Mouse (Mus musculus): ENCODE measurements at regions not wholly inside any gene's neighbourhood (a gene's known extent, or its start where the extent isn't known, plus 50 kb on each side); places are given as distances from the start of the nearest gene placed in this dataset.

GRCm38 (mm10) chr4:125316876-125317275 is 173.6 kb upstream of the Grik3 start:
- H3K4me2 ChIP-seq (ENCODE audit: low read depth, low read length) = no peak overlapping the region
- H3K27ac ChIP-seq (ENCODE audit: low read length) = no peak overlapping the region
- WGBS = 57% methylated on average over 3 of the region's 3 CpGs
- H3K9ac ChIP-seq (ENCODE audit: low read length) = no peak overlapping the region
- ATAC-seq (replicated peaks; ENCODE audit: extremely low read depth, insufficient read depth, low FRiP score) = no peak
- no peaks in the 10 kb centered on the region for H3K36me3 ChIP-seq (ENCODE audit: control insufficient read depth, insufficient read depth)
- no peaks in the 10 kb centered on the region for H3K4me1 ChIP-seq (ENCODE audit: control insufficient read depth, insufficient read depth, low read length)
- H3K27me3 ChIP-seq (ENCODE audit: control insufficient read depth, insufficient read depth, low read length) = peaks cover 11% of the 10 kb centered on the region; the same call in 1 of the 2 replicates
- H3K4me3 ChIP-seq (ENCODE audit: low read length) = no peak overlapping the region
- H3K9me3 ChIP-seq (replicated peaks; ENCODE audit: control insufficient read depth, low read length) = no peaks in the 10 kb centered on the region

GRCm38 (mm10) chr4:125315818-125316217 is 174.7 kb upstream of the Grik3 start:
- Histone ChIP-seq H3K4me3 (ENCODE audit: low read length) (no peak overlapping the region), H3K4me2 (ENCODE audit: low read depth, low read length) (no peak overlapping the region), H3K9ac (ENCODE audit: low read length) (no peak overlapping the region), H3K27ac (ENCODE audit: low read length) (no peak overlapping the region), H3K9me3 (replicated peaks; ENCODE audit: control insufficient read depth, low read length) (no peaks in the 10 kb centered on the region), H3K36me3 (ENCODE audit: control insufficient read depth, insufficient read depth) (no peaks in the 10 kb centered on the region), H3K27me3 (ENCODE audit: control insufficient read depth, insufficient read depth, low read length) (peaks cover 11% of the 10 kb centered on the region; the same call in 1 of the 2 replicates), H3K4me1 (ENCODE audit: control insufficient read depth, insufficient read depth, low read length) (no peaks in the 10 kb centered on the region)
- ATAC-seq (replicated peaks; ENCODE audit: extremely low read depth, insufficient read depth, low FRiP score) = no peak
- 13% methylated on average over 6 of the region's 6 CpGs for WGBS

GRCm38 (mm10) chr4:125313892-125314291 is 176.6 kb upstream of the Grik3 start:
- Histone ChIP-seq H3K36me3 (ENCODE audit: control insufficient read depth, insufficient read depth) (no peaks in the 10 kb centered on the region), H3K9me3 (replicated peaks; ENCODE audit: control insufficient read depth, low read length) (no peaks in the 10 kb centered on the region), H3K4me3 (ENCODE audit: low read length) (no peak overlapping the region), H3K27ac (ENCODE audit: low read length) (no peak overlapping the region), H3K4me2 (ENCODE audit: low read depth, low read length) (no peak overlapping the region), H3K27me3 (ENCODE audit: control insufficient read depth, insufficient read depth, low read length) (peaks cover 11% of the 10 kb centered on the region; the same call in 1 of the 2 replicates), H3K9ac (ENCODE audit: low read length) (no peak overlapping the region), H3K4me1 (ENCODE audit: control insufficient read depth, insufficient read depth, low read length) (no peaks in the 10 kb centered on the region)
- 74% methylated on average over 3 of the region's 3 CpGs for WGBS
- ATAC-seq (replicated peaks; ENCODE audit: extremely low read depth, insufficient read depth, low FRiP score) = no peak

- no peak overlapping the region for H3K27ac ChIP-seq (ENCODE audit: low read length)
- H3K4me2 ChIP-seq (ENCODE audit: low read depth, low read length) = no peak overlapping the region
- H3K4me1 ChIP-seq (ENCODE audit: control insufficient read depth, insufficient read depth, low read length) = no peaks in the 10 kb centered on the region
- ATAC-seq (replicated peaks; ENCODE audit: extremely low read depth, insufficient read depth, low FRiP score) = no peak
- peaks cover 9% of the 10 kb centered on the region; the same call in 1 of the 2 replicates for H3K27me3 ChIP-seq (ENCODE audit: control insufficient read depth, insufficient read depth, low read length)
- no peaks in the 10 kb centered on the region for H3K9me3 ChIP-seq (replicated peaks; ENCODE audit: control insufficient read depth, low read length)
- H3K36me3 ChIP-seq (ENCODE audit: control insufficient read depth, insufficient read depth) = no peaks in the 10 kb centered on the region
- WGBS = 7% methylated on average over 11 of the region's 11 CpGs
- no peak overlapping the region for H3K4me3 ChIP-seq (ENCODE audit: low read length)
- no peak overlapping the region for H3K9ac ChIP-seq (ENCODE audit: low read length)
Measured at GRCm38 (mm10) chr4:125313252-125313651, 177.2 kb upstream of the Grik3 start.

GRCm38 (mm10) chr4:125308171-125308570 is 180.5 kb upstream of the Zc3h12a start:
- H3K4me1 ChIP-seq (ENCODE audit: control insufficient read depth, insufficient read depth, low read length) = no peaks in the 10 kb centered on the region
- no peak overlapping the region for H3K4me2 ChIP-seq (ENCODE audit: low read depth, low read length)
- no peak overlapping the region for H3K4me3 ChIP-seq (ENCODE audit: low read length)
- no peaks in the 10 kb centered on the region for H3K9me3 ChIP-seq (replicated peaks; ENCODE audit: control insufficient read depth, low read length)
- 0 out of 2 replicates have a peak, but pooled peaks cover 5% of the 10 kb centered on the region for H3K27me3 ChIP-seq (ENCODE audit: control insufficient read depth, insufficient read depth, low read length)
- no peak overlapping the region for H3K27ac ChIP-seq (ENCODE audit: low read length)
- 42% methylated on average over 8 of the region's 8 CpGs for WGBS
- ATAC-seq (replicated peaks; ENCODE audit: extremely low read depth, insufficient read depth, low FRiP score) = no peak
- H3K36me3 ChIP-seq (ENCODE audit: control insufficient read depth, insufficient read depth) = no peaks in the 10 kb centered on the region
- H3K9ac ChIP-seq (ENCODE audit: low read length) = no peak overlapping the region

- H3K4me1 ChIP-seq (ENCODE audit: control insufficient read depth, insufficient read depth, low read length) = no peaks in the 10 kb centered on the region
- no peak overlapping the region for H3K4me2 ChIP-seq (ENCODE audit: low read depth, low read length)
- H3K36me3 ChIP-seq (ENCODE audit: control insufficient read depth, insufficient read depth) = no peaks in the 10 kb centered on the region
- H3K9me3 ChIP-seq (replicated peaks; ENCODE audit: control insufficient read depth, low read length) = no peaks in the 10 kb centered on the region
- 74% methylated on average over 6 of the region's 6 CpGs for WGBS
- H3K4me3 ChIP-seq (ENCODE audit: low read length) = no peak overlapping the region
- no peak overlapping the region for H3K9ac ChIP-seq (ENCODE audit: low read length)
- 0 out of 2 replicates have a peak, but pooled peaks cover 3% of the 10 kb centered on the region for H3K27me3 ChIP-seq (ENCODE audit: control insufficient read depth, insufficient read depth, low read length)
- no peak for ATAC-seq (replicated peaks; ENCODE audit: extremely low read depth, insufficient read depth, low FRiP score)
- no peak overlapping the region for H3K27ac ChIP-seq (ENCODE audit: low read length)
Measured at GRCm38 (mm10) chr4:125305766-125306165, 178.1 kb upstream of the Zc3h12a start.

GRCm38 (mm10) chr4:125302660-125303059 is 175.0 kb upstream of the Zc3h12a start:
- Histone ChIP-seq H3K9me3 (replicated peaks; ENCODE audit: control insufficient read depth, low read length) (no peaks in the 10 kb centered on the region), H3K9ac (ENCODE audit: low read length) (no peak overlapping the region), H3K4me3 (ENCODE audit: low read length) (no peak overlapping the region), H3K4me1 (ENCODE audit: control insufficient read depth, insufficient read depth, low read length) (no peaks in the 10 kb centered on the region), H3K27ac (ENCODE audit: low read length) (no peak overlapping the region), H3K4me2 (ENCODE audit: low read depth, low read length) (no peak overlapping the region), H3K27me3 (ENCODE audit: control insufficient read depth, insufficient read depth, low read length) (no peaks in the 10 kb centered on the region), H3K36me3 (ENCODE audit: control insufficient read depth, insufficient read depth) (no peaks in the 10 kb centered on the region)
- ATAC-seq (replicated peaks; ENCODE audit: extremely low read depth, insufficient read depth, low FRiP score) = no peak
- 55% methylated on average over 7 of the region's 7 CpGs for WGBS

GRCm38 (mm10) chr4:125300503-125301457 is 173.1 kb upstream of the Zc3h12a start:
- Histone ChIP-seq H3K4me3 (ENCODE audit: low read length) (no peak overlapping the region), H3K36me3 (ENCODE audit: control insufficient read depth, insufficient read depth) (no peaks in the 10 kb centered on the region), H3K9me3 (replicated peaks; ENCODE audit: control insufficient read depth, low read length) (no peaks in the 10 kb centered on the region), H3K4me2 (ENCODE audit: low read depth, low read length) (no peak overlapping the region), H3K27ac (ENCODE audit: low read length) (no peak overlapping the region), H3K27me3 (ENCODE audit: control insufficient read depth, insufficient read depth, low read length) (no peaks in the 10 kb centered on the region), H3K4me1 (ENCODE audit: control insufficient read depth, insufficient read depth, low read length) (no peaks in the 10 kb centered on the region), H3K9ac (ENCODE audit: low read length) (no peak overlapping the region)
- no peak; the same call in 1 of the 2 replicates for ATAC-seq (replicated peaks; ENCODE audit: extremely low read depth, insufficient read depth, low FRiP score)
- WGBS = 23% methylated on average over 33 of the region's 33 CpGs

GRCm38 (mm10) chr4:125290761-125291160 is 163.1 kb upstream of the Zc3h12a start:
- Histone ChIP-seq H3K9ac (ENCODE audit: low read length) (no peak overlapping the region), H3K4me3 (ENCODE audit: low read length) (no peak overlapping the region), H3K27ac (ENCODE audit: low read length) (no peak overlapping the region), H3K27me3 (ENCODE audit: control insufficient read depth, insufficient read depth, low read length) (no peaks in the 10 kb centered on the region), H3K9me3 (replicated peaks; ENCODE audit: control insufficient read depth, low read length) (no peaks in the 10 kb centered on the region), H3K36me3 (ENCODE audit: control insufficient read depth, insufficient read depth) (no peaks in the 10 kb centered on the region), H3K4me1 (ENCODE audit: control insufficient read depth, insufficient read depth, low read length) (no peaks in the 10 kb centered on the region), H3K4me2 (ENCODE audit: low read depth, low read length) (no peak overlapping the region)
- 72% methylated on average over 6 of the region's 6 CpGs for WGBS
- ATAC-seq (replicated peaks; ENCODE audit: extremely low read depth, insufficient read depth, low FRiP score) = no peak
